Mouse (Mus musculus): Measurements from ENCODE around the gene Popdc2.

Gene Popdc2

DNA sequence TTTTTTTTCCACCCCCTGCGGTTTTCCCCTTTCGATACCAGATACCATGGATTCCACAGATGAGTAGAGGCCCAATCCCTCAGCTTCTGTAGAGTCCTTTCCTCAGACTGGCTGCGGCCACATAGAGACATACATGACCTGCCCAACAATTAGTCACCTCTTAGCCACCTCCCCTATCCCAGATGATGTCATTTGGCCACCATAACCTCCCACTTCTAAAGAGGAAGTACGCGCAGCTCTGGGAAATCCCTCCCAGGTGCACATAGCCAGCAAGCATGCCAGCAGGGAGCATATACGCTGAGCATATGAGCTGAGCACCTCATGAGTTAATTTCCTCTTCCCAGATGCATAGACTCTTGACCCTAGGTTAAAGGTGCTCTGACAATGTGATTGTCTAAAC is 44.7 kb downstream of the Popdc2 start:
- DNase-seq = no peak

- DNase-seq = no peak
These were observed 45.6 kb downstream of the Popdc2 start for GRCm38 (mm10) chr16:38407584-38407983.

GRCm38 (mm10) chr16:38408416-38408815 is 46.4 kb downstream of the Popdc2 start:
- no peak for DNase-seq

DNA sequence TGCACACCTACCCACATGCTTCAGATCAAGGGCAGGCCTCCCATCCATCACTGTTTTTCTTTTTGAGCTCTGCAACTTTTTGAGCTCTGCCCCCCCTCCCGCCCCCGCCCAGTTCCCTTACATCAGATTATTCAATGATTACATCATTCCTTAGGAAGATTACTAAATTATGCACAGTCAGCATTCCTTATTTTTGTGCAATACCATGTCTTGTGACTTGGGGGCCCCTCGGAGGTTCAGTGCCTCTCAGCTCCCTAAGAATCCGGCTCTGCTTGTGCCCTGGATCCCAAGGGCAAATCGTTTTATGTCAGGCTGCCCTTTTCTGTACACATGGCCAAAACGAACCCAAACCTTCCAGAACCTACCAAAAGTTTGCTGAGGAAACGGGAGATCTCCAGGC is 52.9 kb downstream of the Popdc2 start:
- no peak for DNase-seq

GRCm38 (mm10) chr16:38425374-38425773 is 63.4 kb downstream of the Popdc2 start:
- DNase-seq = no peak

GRCm38 (mm10) chr16:38425799-38426198 is 63.8 kb downstream of the Popdc2 start:
- no peak for DNase-seq
